Mouse (Mus musculus): ENCODE data around the gene Foxo3.

GRCm38 (mm10) chr10:42295028-42295427 is 18.5 kb upstream of the Foxo3 start:
- peak; percentile 82 for TF ChIP-seq CTCF (IDR thresholded peaks at IDR 0.05)
- TF ChIP-seq EP300 (IDR thresholded peaks at IDR 0.05): no peak

All from lung, postnatal 0 days (tissue).